Mouse (Mus musculus) spleen, postnatal 0 days (tissue): ENCODE measurements around the gene Gm3854. TPM values are rescaled to one million over a fixed set of nuclear protein-coding genes. Genes with fewer than 3 reads are reported as not detected.

Experiments
- polyA plus RNA-seq: library from polyadenylated mRNA; unstranded; fragments of >200 nt; fragmentation: Nextera tagmentation; extraction: Ambion mirVana; gene quantifications from 2 replicates; pipeline ENCODE4 v1.2.1, GENCODE M21; 2015

Gene Gm3854
- 0.28 and 0.38 TPM in 2 replicates for polyA plus RNA-seq

DNA sequence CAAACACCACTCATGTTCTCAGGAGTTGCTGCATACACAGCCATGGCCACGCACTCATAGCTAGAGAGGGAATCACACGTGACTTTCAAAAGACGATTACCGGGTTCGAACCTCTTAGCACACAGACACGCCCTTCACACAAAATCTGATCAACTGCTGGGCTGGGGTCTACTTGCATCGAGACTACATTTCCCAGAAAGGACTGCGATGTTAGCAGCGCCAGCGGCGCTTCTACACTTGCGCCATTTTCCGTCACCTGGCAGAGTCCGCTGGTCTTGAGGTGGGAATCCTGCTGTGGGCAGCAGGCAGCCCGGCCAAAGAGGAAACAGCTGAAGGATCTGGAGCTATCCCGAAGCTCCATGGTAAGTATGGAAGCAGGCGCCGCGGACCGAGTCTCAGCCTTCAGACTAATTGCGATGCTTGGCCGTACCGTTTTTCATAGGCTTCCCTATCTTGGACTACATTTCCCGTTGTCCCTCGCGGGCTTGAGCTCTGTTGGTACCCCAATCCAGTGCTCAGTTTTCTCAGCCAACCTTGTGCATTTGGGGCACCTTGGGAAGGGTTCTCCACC lies at the start of gene Gm3854:
Gene Gm3854, plus strand, starts transcription at position 259 of the 571 bp plus-strand sequence.

DNA sequence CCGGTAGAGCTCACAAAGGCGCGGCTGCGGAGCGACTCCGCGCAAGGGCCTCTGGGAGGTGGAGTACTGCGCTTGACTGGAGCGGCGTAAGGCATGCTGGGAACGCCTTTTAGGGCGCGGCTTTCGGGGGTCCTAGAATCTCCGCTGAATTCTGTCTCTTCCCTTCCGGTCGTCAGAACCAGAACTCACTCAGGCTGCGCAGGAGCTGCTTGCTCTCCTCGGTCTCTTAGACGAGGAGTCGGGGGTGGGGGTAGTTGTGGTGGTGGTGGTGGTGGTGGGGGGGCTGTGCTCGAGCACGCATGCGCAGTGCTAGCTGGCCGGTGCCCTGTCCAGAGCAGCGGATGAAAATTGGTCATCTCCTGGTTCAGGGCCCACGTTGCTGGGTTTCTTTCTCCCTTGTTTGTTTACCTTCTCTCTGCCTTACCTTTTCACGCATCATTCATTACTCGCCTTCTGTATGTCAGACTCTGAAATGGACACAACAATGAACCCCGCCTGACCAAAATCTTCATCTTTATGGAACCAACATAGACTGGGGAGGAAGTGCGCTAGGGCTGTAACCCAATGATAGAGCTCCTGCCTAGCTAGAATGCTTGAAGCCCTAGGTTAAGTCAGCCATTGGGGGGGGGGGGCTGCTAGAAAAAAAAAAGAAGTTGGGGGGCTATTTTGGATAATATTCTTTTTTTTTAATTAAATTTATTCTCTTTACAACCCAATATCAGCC lies 12.2 kb upstream of the Gm3854 start, which contains the start of gene Zfp583:
Gene Zfp583, minus strand, starts transcription at position 53 of the 724 bp plus-strand sequence.

DNA sequence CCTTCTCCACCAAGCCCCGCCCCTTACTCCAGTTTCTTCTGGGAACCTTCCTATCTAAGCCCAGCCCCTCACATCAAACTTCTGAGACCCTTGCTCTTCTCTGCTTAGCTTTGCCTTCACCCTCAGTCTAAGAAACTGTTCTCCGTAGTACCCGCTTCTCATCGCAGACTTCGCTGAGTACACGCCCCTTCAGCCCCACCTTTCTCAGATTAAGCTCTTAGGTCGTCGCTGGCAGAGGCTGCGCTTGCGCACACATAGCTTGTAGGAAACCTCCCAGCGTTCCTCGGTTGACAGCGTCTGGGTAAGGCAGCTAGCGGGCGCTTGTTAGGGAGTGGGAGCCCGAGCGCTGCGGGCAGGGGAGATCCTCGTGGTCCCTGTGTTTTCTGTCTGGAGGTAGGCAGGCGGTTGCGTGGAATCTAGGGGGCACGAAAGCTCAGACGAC lies 19.5 kb downstream of the Gm3854 start, which contains the start of gene Zfp78:
Gene Zfp78, plus strand, starts transcription at position 234 of the 442 bp plus-strand sequence.

DNA sequence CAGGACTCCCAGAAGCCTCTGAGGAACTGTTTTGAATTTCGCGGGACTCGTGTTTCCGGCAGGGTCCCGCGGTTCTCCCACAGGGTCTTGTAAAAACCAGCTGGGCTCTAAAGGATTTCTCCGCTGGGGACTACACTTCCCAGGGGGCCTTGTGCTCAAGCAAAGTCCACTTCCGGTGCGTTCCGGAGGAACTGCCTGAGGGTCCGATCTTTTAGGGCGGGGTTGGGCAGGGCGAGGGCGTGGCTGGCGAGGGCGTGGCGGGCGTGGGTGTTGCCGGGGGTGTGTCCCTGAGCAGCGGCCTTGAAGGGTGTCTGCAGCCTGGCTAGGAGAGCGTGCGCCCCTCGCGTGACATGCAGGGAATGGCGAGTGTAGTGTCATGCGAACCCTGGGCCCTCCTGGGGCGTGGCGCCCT lies 39.5 kb downstream of the Gm3854 start, which contains the start of gene Zfp28:
Gene Zfp28, plus strand, starts transcription at position 252 of the 412 bp plus-strand sequence.

DNA sequence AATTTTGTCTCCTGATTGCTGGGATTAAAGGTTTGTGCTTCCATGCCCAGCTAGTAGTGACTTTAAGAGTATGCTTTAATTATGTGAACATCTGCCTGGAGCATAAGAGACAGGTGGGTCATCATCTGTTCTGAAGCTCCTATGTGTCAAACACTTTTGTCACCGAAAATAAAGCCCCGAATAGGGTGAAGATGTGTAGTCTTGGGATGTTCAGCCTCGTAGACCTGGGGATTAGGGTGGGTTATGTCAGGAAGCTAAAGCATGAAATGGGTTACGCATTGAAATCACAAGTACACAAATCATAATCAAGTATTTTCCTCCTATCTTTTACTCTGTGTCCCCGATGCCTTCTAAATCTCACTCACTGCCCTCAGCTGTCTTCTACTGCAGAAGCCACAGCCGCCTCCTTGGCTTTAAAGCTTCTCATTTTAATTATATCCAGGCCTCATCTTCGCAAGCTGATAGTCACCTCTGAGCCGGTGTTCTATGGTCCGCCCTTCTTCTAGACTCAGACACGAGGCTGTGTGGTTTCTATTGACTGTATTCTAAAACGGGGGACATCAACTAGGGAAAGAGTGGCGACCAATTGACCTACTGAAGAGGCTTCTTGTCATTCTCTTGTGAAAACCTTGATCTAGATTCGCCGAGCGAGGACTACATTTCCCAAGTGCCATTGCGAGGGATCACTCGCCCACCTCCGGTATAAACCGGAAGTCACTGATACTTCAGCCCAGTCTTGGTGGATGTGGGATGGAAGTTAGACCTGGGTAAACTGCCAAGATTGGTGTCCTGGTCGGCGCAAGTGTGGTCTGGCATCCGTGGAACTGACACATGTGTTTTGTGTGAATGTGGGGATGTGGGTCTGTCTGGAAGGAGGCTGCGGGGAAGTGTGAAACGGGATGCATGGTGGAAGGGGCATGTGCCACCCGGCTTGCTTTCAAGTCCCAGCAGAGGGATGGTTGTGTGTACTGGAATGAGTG lies 54.7 kb downstream of the Gm3854 start, which contains the start of gene Smim17:
Gene Smim17, plus strand, starts transcription at position 720 of the 980 bp plus-strand sequence.

Other genes starting within 250 kb of the Gm3854 start
- 26.7 and 27.5 TPM in 2 replicates for gene Zfp787, start 187.8 kb upstream of the Gm3854 start, polyA plus RNA-seq
- 17.3 and 19.8 TPM in 2 replicates for gene Zfp444, start 171.5 kb upstream of the Gm3854 start, polyA plus RNA-seq
- not detected in 2 replicates for gene Galp, start 146.7 kb upstream of the Gm3854 start, polyA plus RNA-seq
- not detected in 2 replicates for gene Zscan5b, start 121.5 kb upstream of the Gm3854 start, polyA plus RNA-seq
- gene Epp13, start 91.0 kb upstream of the Gm3854 start, polyA plus RNA-seq: not detected in 2 replicates
- 3.9 and 4.1 TPM in 2 replicates for gene Zfp667, start 57.2 kb upstream of the Gm3854 start, polyA plus RNA-seq
- 1.8 and 2.0 TPM in 2 replicates for gene Zfp583, start 12.5 kb upstream of the Gm3854 start, polyA plus RNA-seq
- gene Zfp78, start 19.5 kb downstream of the Gm3854 start, polyA plus RNA-seq: 1.1 and 1.4 TPM in 2 replicates
- 1.4 and 1.5 TPM in 2 replicates for gene Zfp28, start 39.5 kb downstream of the Gm3854 start, polyA plus RNA-seq
- 0.21 TPM in 1 of 2 replicates, not detected in the other for gene Smim17, start 55.0 kb downstream of the Gm3854 start, polyA plus RNA-seq
- gene Gm20715, start 66.5 kb downstream of the Gm3854 start, polyA plus RNA-seq: not detected in 2 replicates
- not detected in 2 replicates for gene Olfr1344, start 94.9 kb downstream of the Gm3854 start, polyA plus RNA-seq
- gene Olfr1336, start 112.4 kb downstream of the Gm3854 start, polyA plus RNA-seq: not detected in 2 replicates
- gene Olfr1346, start 123.3 kb downstream of the Gm3854 start, polyA plus RNA-seq: not detected in 2 replicates
- gene Olfr5, start 143.2 kb downstream of the Gm3854 start, polyA plus RNA-seq: not detected in 2 replicates
- not detected in 2 replicates for gene Olfr1347, start 156.0 kb downstream of the Gm3854 start, polyA plus RNA-seq
- gene Olfr1348, start 165.0 kb downstream of the Gm3854 start, polyA plus RNA-seq: not detected in 2 replicates
- not detected in 2 replicates for gene Olfr1349, start 179.2 kb downstream of the Gm3854 start, polyA plus RNA-seq
- not detected in 2 replicates for gene Olfr1350, start 221.1 kb downstream of the Gm3854 start, polyA plus RNA-seq